Mouse (Mus musculus): ENCODE results near the gene Vsig10l. TPM values are rescaled to one million over a fixed set of nuclear protein-coding genes. Genes with fewer than 3 reads are reported as not detected.

The Vsig10l gene
- polyA plus RNA-seq, 1 experiment from 2014 or later = 2.6 TPM

DNA sequence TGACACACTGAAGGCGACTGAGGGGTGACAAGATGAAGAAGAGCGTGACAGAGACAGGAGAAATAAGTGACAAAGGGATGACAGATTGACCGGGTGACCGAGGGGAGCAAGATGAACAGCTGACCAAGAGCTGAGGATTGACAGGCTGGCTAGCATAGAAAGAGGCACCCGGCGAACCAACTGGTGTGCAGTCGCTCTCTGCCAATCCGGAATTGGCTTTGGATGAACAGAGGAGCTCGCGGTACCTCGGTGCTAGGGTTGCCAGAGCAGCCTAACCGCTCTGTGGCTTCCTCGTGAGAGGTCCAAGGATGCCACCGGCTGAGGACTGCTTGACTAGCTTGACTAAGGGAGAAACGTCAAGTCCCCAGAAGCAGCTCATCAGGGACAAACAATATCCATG lies 55.4 kb downstream of the Vsig10l start:
- no peaks in the 10 kb centered on the region for H3K36me3 ChIP-seq (ENCODE audit: control insufficient read depth, insufficient read depth, low read length)
- DNase-seq (ENCODE audit: low spot score) = no peak
- H3K4me1 ChIP-seq (replicated peaks; ENCODE audit: control insufficient read depth, insufficient read depth, low read length) = no peaks in the 10 kb centered on the region
- no peak overlapping the region for H3K27ac ChIP-seq (ENCODE audit: low read depth, low read length)
- WGBS = 86% methylated on average over 15 of the region's 15 CpGs
- H3K4me3 ChIP-seq (ENCODE audit: low read depth, low read length) = no peak overlapping the region
- no peaks in the 10 kb centered on the region for H3K27me3 ChIP-seq (ENCODE audit: control insufficient read depth, insufficient read depth, low read length)
- H3K4me2 ChIP-seq (replicated peaks; ENCODE audit: low read depth, low read length) = no peak overlapping the region
- H3K9me3 ChIP-seq (ENCODE audit: control insufficient read depth, low read length) = no peaks in the 10 kb centered on the region
- no peak for ATAC-seq (ENCODE audit: low FRiP score)
- H3K9ac ChIP-seq (ENCODE audit: low read depth, low read length) = no peak overlapping the region

Other genes with a start within 250 kb of the Vsig10l start
- gene Zfp715, start 149.9 kb upstream of the Vsig10l start, polyA plus RNA-seq (2014; fragmentation: Nextera tagmentation; extraction: Ambion mirVana) = 13.4 and 19.2 TPM in 2 replicates
- 0.36 TPM in 1 of 2 replicates, not detected in the other for gene Siglecf, start 111.8 kb upstream of the Vsig10l start, polyA plus RNA-seq (2014; fragmentation: Nextera tagmentation; extraction: Ambion mirVana)
- gene Siglecg, start 54.9 kb upstream of the Vsig10l start, polyA plus RNA-seq (2014; fragmentation: Nextera tagmentation; extraction: Ambion mirVana) = not detected in 2 replicates
- not detected in 2 replicates for gene Lim2, start 35.5 kb upstream of the Vsig10l start, polyA plus RNA-seq (2014; fragmentation: Nextera tagmentation; extraction: Ambion mirVana)
- 0.29 TPM in 1 of 2 replicates, not detected in the other for gene Nkg7, start 26.1 kb upstream of the Vsig10l start, polyA plus RNA-seq (2014; fragmentation: Nextera tagmentation; extraction: Ambion mirVana)
- gene Cldnd2, start 22.4 kb upstream of the Vsig10l start, polyA plus RNA-seq (2014; fragmentation: Nextera tagmentation; extraction: Ambion mirVana) = not detected in 2 replicates
- gene Etfb, start 19.1 kb upstream of the Vsig10l start, polyA plus RNA-seq (2014; fragmentation: Nextera tagmentation; extraction: Ambion mirVana) = 192 and 206 TPM in 2 replicates
- 0.31 TPM in 1 of 2 replicates, not detected in the other for gene Gm45233, start 19.0 kb upstream of the Vsig10l start, polyA plus RNA-seq (2014; fragmentation: Nextera tagmentation; extraction: Ambion mirVana)
- 2.7 and 2.9 TPM in 2 replicates for gene Iglon5, start 26.9 kb downstream of the Vsig10l start, polyA plus RNA-seq (2014; fragmentation: Nextera tagmentation; extraction: Ambion mirVana)
- gene 4931406B18Rik, start 42.8 kb downstream of the Vsig10l start, polyA plus RNA-seq (2014; fragmentation: Nextera tagmentation; extraction: Ambion mirVana) = not detected in 2 replicates
- gene Cd33, start 81.3 kb downstream of the Vsig10l start, polyA plus RNA-seq (2014; fragmentation: Nextera tagmentation; extraction: Ambion mirVana) = 1.2 and 1.8 TPM in 2 replicates
- 6.7 and 7.7 TPM in 2 replicates for gene Zfp658, start 99.1 kb downstream of the Vsig10l start, polyA plus RNA-seq (2014; fragmentation: Nextera tagmentation; extraction: Ambion mirVana)
- gene Zfp719, start 116.5 kb downstream of the Vsig10l start, polyA plus RNA-seq (2014; fragmentation: Nextera tagmentation; extraction: Ambion mirVana) = 17.1 and 18.5 TPM in 2 replicates
- gene Zfp819, start 144.0 kb downstream of the Vsig10l start, polyA plus RNA-seq (2014; fragmentation: Nextera tagmentation; extraction: Ambion mirVana) = 0.43 and 1.3 TPM in 2 replicates
- not detected in 2 replicates for gene Ceacam18, start 171.6 kb downstream of the Vsig10l start, polyA plus RNA-seq (2014; fragmentation: Nextera tagmentation; extraction: Ambion mirVana)
- gene Siglece, start 197.0 kb downstream of the Vsig10l start, polyA plus RNA-seq (2014; fragmentation: Nextera tagmentation; extraction: Ambion mirVana) = 0.42 and 0.46 TPM in 2 replicates
- 9.0 and 9.7 TPM in 2 replicates for gene Ctu1, start 208.9 kb downstream of the Vsig10l start, polyA plus RNA-seq (2014; fragmentation: Nextera tagmentation; extraction: Ambion mirVana)
- not detected in 2 replicates for gene Klk14, start 227.3 kb downstream of the Vsig10l start, polyA plus RNA-seq (2014; fragmentation: Nextera tagmentation; extraction: Ambion mirVana)
- 0.13 TPM in 1 of 2 replicates, not detected in the other for gene Klk13, start 249.4 kb downstream of the Vsig10l start, polyA plus RNA-seq (2014; fragmentation: Nextera tagmentation; extraction: Ambion mirVana)